Mouse (Mus musculus) thymus, adult 2 months (tissue): ENCODE measurements at regions not wholly inside any gene's neighbourhood (a gene's known extent, or its start where the extent isn't known, plus 50 kb on each side); places are given as distances from the start of the nearest gene placed in this dataset.

Source experiments
- DNase-seq: peaks from one replicate; pipeline ENCODE4 v3.0.0; 2021
- H3K27ac ChIP-seq: fragments of 200-500 bp; 2 replicates; pipeline ENCODE4 v1.5.1; 2012; ENCODE audit warnings: low read length, control low read depth; ENCODE audit not compliant: control insufficient read depth, insufficient read depth
- H3K27me3 ChIP-seq: fragments of 200-500 bp; 2 replicates; pipeline ENCODE4 v1.6.1; 2012; ENCODE audit warnings: mild to moderate bottlenecking, low read length, moderate library complexity, mixed read lengths; ENCODE audit not compliant: control insufficient read depth, insufficient read depth
- H3K36me3 ChIP-seq: fragments of 200-500 bp; 2 replicates; pipeline ENCODE4 v1.6.1; 2012; ENCODE audit warnings: mild to moderate bottlenecking, low read length, moderate library complexity; ENCODE audit not compliant: control insufficient read depth, insufficient read depth
- H3K4me1 ChIP-seq: fragments of 200-500 bp; replicated peaks from 2 replicates; pipeline ENCODE4 v1.6.1; 2012; ENCODE audit warnings: low read length; ENCODE audit not compliant: control insufficient read depth, insufficient read depth
- H3K4me3 ChIP-seq: fragments of 200-500 bp; 2 replicates; pipeline ENCODE4 v1.5.1; 2012; ENCODE audit warnings: mild to moderate bottlenecking, low read length, control low read depth, moderate library complexity; ENCODE audit not compliant: control insufficient read depth, insufficient read depth
- CTCF ChIP-seq: fragments of 200-500 bp; IDR thresholded peaks from 2 replicates; pipeline ENCODE4 v1.5.1; 2012; ENCODE audit warnings: mild to moderate bottlenecking, control low read depth, low read length, moderate library complexity, borderline replicate concordance; ENCODE audit not compliant: control insufficient read depth, poor library complexity, insufficient read depth; ENCODE audit errors: extremely low read depth
- POLR2A ChIP-seq: fragments of 200-500 bp; IDR thresholded peaks from 2 replicates; pipeline ENCODE4 v1.6.1; 2012; ENCODE audit warnings: mild to moderate bottlenecking, low read length, control low read depth, moderate library complexity; ENCODE audit not compliant: control insufficient read depth, poor library complexity, insufficient read depth; ENCODE audit errors: extremely low read depth
- WGBS: fragments of 180-500 bp; shearing (Covaris S2); methylation state at CpG from one replicate; pipeline ENCODE4 v1.1.7; 2018; 5-methylcytosine and 5-hydroxymethylcytosine counted together

DNA sequence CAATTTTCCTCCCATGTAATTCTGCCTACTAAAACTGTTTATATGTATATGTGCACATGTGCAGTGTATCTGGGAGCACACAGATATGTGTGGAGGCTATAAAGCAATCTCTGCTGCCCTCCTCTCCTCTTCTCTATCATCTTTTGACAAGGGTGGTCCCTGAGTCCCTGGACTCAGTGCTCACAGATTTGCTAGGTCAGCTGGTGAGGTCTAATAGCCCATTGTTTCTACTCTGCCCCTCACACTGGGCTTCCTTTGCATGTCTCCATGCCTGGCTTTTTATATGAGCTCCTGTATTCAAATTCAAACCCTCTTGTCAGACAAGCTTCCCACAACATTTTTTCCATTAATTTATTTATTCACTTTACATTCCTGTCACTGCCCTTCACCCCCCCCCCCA lies 786.9 kb downstream of the Tmem114 start:
- no peak overlapping the region for H3K4me3 ChIP-seq
- H3K36me3 ChIP-seq: no peaks in the 10 kb centered on the region
- no peaks in the 10 kb centered on the region for H3K27me3 ChIP-seq
- H3K27ac ChIP-seq: no peak overlapping the region
- H3K4me1 ChIP-seq: no peaks in the 10 kb centered on the region
- TF ChIP-seq POLR2A (no peak), CTCF (no peak)
- no peak for DNase-seq

- no peak for TF ChIP-seq POLR2A
- TF ChIP-seq CTCF: no peak
- 90% methylated on average over 5 of the region's 5 CpGs for WGBS
Measured at GRCm38 (mm10) chr16:7637121-7637700, 787.7 kb downstream of the Tmem114 start.

DNA sequence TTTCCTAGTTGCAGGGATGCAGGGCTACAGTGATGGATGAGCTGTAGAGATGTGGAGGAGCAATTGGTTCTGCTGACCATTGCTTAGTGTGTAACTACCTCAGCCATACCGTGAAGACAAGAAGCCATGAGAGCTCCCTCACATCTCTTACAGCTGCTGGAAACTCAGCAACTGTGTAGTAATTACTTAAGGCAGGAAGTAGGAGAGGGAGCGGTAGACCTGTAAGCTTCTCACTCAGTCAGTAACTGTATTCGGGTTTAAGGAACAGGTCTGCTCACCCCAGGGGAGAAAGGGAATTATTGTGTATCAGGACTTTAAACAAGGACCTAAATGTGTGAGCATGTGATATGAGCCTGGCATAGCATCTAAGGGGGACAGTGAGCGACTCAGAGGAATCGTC lies 788.6 kb downstream of the Tmem114 start:
- Histone ChIP-seq H3K27ac (no peak overlapping the region), H3K4me1 (no peaks in the 10 kb centered on the region), H3K4me3 (no peak overlapping the region), H3K27me3 (no peaks in the 10 kb centered on the region), H3K36me3 (no peaks in the 10 kb centered on the region)
- WGBS: 76% methylated on average over 5 of the region's 5 CpGs
- no peak for DNase-seq
- TF ChIP-seq POLR2A: no peak
- TF ChIP-seq CTCF: no peak

More at GRCm38 (mm10) chr16:7637121-7637700, 787.7 kb downstream of the Tmem114 start:
- no peaks in the 10 kb centered on the region for H3K4me1 ChIP-seq
- H3K27ac ChIP-seq: no peak overlapping the region
- H3K4me3 ChIP-seq: no peak overlapping the region
- no peaks in the 10 kb centered on the region for H3K27me3 ChIP-seq
- no peak for DNase-seq
- H3K36me3 ChIP-seq: no peaks in the 10 kb centered on the region

GRCm38 (mm10) chr16:7632474-7632873 lies 792.5 kb downstream of the Tmem114 start:
- no peaks in the 10 kb centered on the region for H3K4me1 ChIP-seq
- H3K27ac ChIP-seq: no peak overlapping the region
- H3K4me3 ChIP-seq: no peak overlapping the region
- 45% methylated on average over 5 of the region's 5 CpGs for WGBS
- TF ChIP-seq CTCF: no peak
- no peak for TF ChIP-seq POLR2A
- H3K36me3 ChIP-seq: no peaks in the 10 kb centered on the region
- DNase-seq: no peak
- H3K27me3 ChIP-seq: no peaks in the 10 kb centered on the region

DNA sequence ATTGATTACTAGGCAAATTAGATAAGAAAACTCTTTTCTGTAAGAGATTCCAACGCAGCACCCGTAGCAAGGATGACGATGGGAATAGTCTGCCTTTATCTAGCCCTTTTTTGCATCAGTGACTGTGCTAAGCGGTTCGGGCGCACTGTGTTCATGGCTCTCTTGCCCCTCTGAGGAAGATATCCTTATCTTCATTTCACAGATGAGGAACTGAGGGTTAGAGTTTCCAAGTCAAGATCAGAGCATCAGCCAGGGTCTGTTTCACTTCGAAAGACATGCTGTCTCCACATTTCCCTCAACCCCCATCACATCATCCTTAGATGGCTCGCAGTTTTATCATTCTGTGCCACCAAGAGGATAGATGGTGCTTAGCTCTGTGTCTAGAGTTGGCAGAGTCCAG lies 796.6 kb downstream of the Tmem114 start:
- H3K4me3 ChIP-seq: no peak overlapping the region
- no peaks in the 10 kb centered on the region for H3K4me1 ChIP-seq
- no peak for DNase-seq
- no peak overlapping the region for H3K27ac ChIP-seq
- 87% methylated on average over 8 of the region's 8 CpGs for WGBS
- no peaks in the 10 kb centered on the region for H3K27me3 ChIP-seq
- TF ChIP-seq POLR2A (no peak), CTCF (no peak)
- H3K36me3 ChIP-seq: no peaks in the 10 kb centered on the region

DNA sequence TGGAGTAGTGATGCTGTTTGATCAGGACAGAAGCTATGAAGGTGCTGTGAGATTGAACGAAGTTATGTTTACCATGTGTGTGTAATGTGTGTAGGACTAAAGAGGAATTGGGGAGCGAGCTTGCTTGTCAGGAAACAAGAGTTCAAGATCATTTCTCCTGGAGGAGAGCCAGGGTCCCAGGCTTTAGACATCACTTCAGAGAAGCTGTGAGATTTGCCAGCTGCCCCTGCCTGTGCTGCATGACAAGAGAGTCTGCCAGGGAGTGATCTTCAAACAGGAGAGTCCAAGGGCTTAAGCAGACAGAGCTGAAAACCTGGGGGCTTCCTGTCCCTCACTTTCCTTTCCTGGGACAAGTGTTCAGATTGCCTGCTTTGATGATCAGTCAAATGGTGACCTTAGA lies 818.3 kb downstream of the Tmem114 start:
- Histone ChIP-seq H3K27me3 (no peaks in the 10 kb centered on the region), H3K27ac (no peak overlapping the region), H3K36me3 (no peaks in the 10 kb centered on the region), H3K4me3 (no peak overlapping the region), H3K4me1 (no peaks in the 10 kb centered on the region)
- DNase-seq: no peak
- 74% methylated on average over 2 of the region's 2 CpGs for WGBS
- TF ChIP-seq CTCF: no peak
- TF ChIP-seq POLR2A: no peak

DNA sequence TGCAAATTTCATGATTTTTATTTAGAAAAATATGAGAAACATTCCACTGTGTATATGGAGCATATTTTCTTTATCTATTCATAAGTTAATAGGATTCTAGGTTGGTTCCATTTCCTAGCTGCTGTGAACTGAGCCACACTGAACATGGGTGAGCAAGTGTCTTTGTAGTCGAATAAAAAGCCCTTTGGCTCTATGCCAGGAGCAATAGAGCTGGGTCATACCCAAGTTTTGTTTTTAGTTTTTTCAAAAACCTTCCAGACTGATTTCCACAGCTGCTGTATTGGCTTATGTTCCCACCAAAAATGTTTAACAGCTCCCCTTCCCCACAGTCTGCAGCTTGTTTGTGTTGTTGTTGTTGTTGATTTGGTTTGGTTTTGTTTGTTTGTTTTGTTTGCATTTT lies 822.5 kb downstream of the Tmem114 start:
- Histone ChIP-seq H3K27ac (no peak overlapping the region), H3K4me1 (no peaks in the 10 kb centered on the region), H3K27me3 (no peaks in the 10 kb centered on the region), H3K36me3 (no peaks in the 10 kb centered on the region), H3K4me3 (no peak overlapping the region)
- no peak for TF ChIP-seq POLR2A
- no peak for TF ChIP-seq CTCF
- no peak for DNase-seq
- 9% methylated on average over 1 of the region's 1 CpGs for WGBS
